Mouse (Mus musculus) cerebellum, adult 2 months (tissue): ENCODE measurements around the gene Prpf38b.

ENCODE experiments used
- CTCF ChIP-seq: fragments of 200-500 bp; IDR thresholded peaks from 2 replicates; pipeline ENCODE4 v1.5.1; 2011; ENCODE audit warnings: low read depth, mild to moderate bottlenecking, control low read depth, low read length, moderate library complexity, borderline replicate concordance; ENCODE audit not compliant: insufficient read depth
- POLR2A ChIP-seq: fragments of 200-500 bp; IDR thresholded peaks from 2 replicates; pipeline ENCODE4 v1.6.1; 2011; ENCODE audit warnings: low read length, control low read depth, borderline replicate concordance; ENCODE audit not compliant: insufficient read depth

DNA sequence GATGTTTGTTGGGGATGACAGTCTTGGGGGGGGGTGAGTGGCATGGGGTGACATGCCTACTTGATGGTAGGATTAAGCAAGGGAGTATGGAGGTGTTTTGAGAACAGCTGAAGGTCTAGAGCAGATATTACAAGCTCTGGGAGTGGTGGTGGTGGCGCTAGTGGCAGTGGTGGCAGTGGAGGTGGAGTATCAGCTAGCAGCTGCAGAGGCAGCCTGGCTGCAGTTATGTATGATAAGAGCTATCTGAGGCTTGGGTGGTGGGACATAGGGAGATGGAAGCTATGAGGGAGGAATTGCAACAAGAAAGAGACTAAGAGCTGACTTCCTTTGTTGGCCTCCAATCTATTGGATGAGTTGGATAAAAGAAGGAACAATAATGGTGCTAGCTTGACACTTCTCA is 10.3 kb upstream of the Prpf38b start:
- no peak for TF ChIP-seq POLR2A
- no peak for TF ChIP-seq CTCF
